Mouse (Mus musculus): ENCODE measurements around the gene Clptm1. TPM values are rescaled to one million over a fixed set of nuclear protein-coding genes. Genes with fewer than 3 reads are reported as not detected.

The Clptm1 gene
- polyA plus RNA-seq, 1 experiment from 2014 or later: 99.9 TPM

Other genes with a start within 250 kb of the Clptm1 start
- 9.3 and 13.6 TPM in 2 replicates for gene Mark4, start 206.2 kb downstream of the Clptm1 start, polyA plus RNA-seq (2016; fragmentation: Nextera tagmentation; extraction: Ambion mirVana)
- 0.39 and 0.80 TPM in 2 replicates for gene Exoc3l2, start 201.7 kb downstream of the Clptm1 start, polyA plus RNA-seq (2016; fragmentation: Nextera tagmentation; extraction: Ambion mirVana)
- gene Bloc1s3, start 156.7 kb downstream of the Clptm1 start, polyA plus RNA-seq (2016; fragmentation: Nextera tagmentation; extraction: Ambion mirVana): 2.4 and 3.8 TPM in 2 replicates
- gene Trappc6a, start 156.6 kb downstream of the Clptm1 start, polyA plus RNA-seq (2016; fragmentation: Nextera tagmentation; extraction: Ambion mirVana): 68.8 and 71.4 TPM in 2 replicates
- 0.09 and 0.10 TPM in 2 replicates for gene Nkpd1, start 147.2 kb downstream of the Clptm1 start, polyA plus RNA-seq (2016; fragmentation: Nextera tagmentation; extraction: Ambion mirVana)
- 22.6 and 30.4 TPM in 2 replicates for gene Ppp1r37, start 102.0 kb downstream of the Clptm1 start, polyA plus RNA-seq (2016; fragmentation: Nextera tagmentation; extraction: Ambion mirVana)
- 0.22 and 0.72 TPM in 2 replicates for gene Zfp296, start 87.7 kb downstream of the Clptm1 start, polyA plus RNA-seq (2016; fragmentation: Nextera tagmentation; extraction: Ambion mirVana)
- gene Gemin7, start 87.4 kb downstream of the Clptm1 start, polyA plus RNA-seq (2016; fragmentation: Nextera tagmentation; extraction: Ambion mirVana): 177 and 188 TPM in 2 replicates
- 57.5 and 68.8 TPM in 2 replicates for gene Clasrp, start 60.5 kb downstream of the Clptm1 start, polyA plus RNA-seq (2016; fragmentation: Nextera tagmentation; extraction: Ambion mirVana)
- gene Relb, start 35.6 kb downstream of the Clptm1 start, polyA plus RNA-seq (2016; fragmentation: Nextera tagmentation; extraction: Ambion mirVana): 4.4 and 6.1 TPM in 2 replicates
- 0.30 TPM in 1 of 2 replicates, not detected in the other for gene Apoc2, start 12.9 kb upstream of the Clptm1 start, polyA plus RNA-seq (2016; fragmentation: Nextera tagmentation; extraction: Ambion mirVana)
- not detected in 2 replicates for gene Gm44805, start 16.4 kb upstream of the Clptm1 start, polyA plus RNA-seq (2016; fragmentation: Nextera tagmentation; extraction: Ambion mirVana)
- gene Apoc4, start 16.4 kb upstream of the Clptm1 start, polyA plus RNA-seq (2016; fragmentation: Nextera tagmentation; extraction: Ambion mirVana): not detected in 2 replicates
- gene Apoc1, start 27.6 kb upstream of the Clptm1 start, polyA plus RNA-seq (2016; fragmentation: Nextera tagmentation; extraction: Ambion mirVana): 2.2 and 2.3 TPM in 2 replicates
- gene Apoe, start 34.2 kb upstream of the Clptm1 start, polyA plus RNA-seq (2016; fragmentation: Nextera tagmentation; extraction: Ambion mirVana): 179 and 230 TPM in 2 replicates
- 209 and 211 TPM in 2 replicates for gene Tomm40, start 50.4 kb upstream of the Clptm1 start, polyA plus RNA-seq (2016; fragmentation: Nextera tagmentation; extraction: Ambion mirVana)
- 89.0 and 99.8 TPM in 2 replicates for gene Nectin2, start 85.5 kb upstream of the Clptm1 start, polyA plus RNA-seq (2016; fragmentation: Nextera tagmentation; extraction: Ambion mirVana)
- 46.8 and 57.3 TPM in 2 replicates for gene Bcam, start 106.0 kb upstream of the Clptm1 start, polyA plus RNA-seq (2016; fragmentation: Nextera tagmentation; extraction: Ambion mirVana)
- 1.2 and 1.8 TPM in 2 replicates for gene Cblc, start 131.8 kb upstream of the Clptm1 start, polyA plus RNA-seq (2016; fragmentation: Nextera tagmentation; extraction: Ambion mirVana)
- gene Bcl3, start 157.7 kb upstream of the Clptm1 start, polyA plus RNA-seq (2016; fragmentation: Nextera tagmentation; extraction: Ambion mirVana): 0.60 and 0.78 TPM in 2 replicates
- gene Gm19345, start 187.0 kb upstream of the Clptm1 start, polyA plus RNA-seq (2016; fragmentation: Nextera tagmentation; extraction: Ambion mirVana): 0.20 TPM in 1 of 2 replicates, not detected in the other
- not detected in 2 replicates for gene Ceacam16, start 196.3 kb upstream of the Clptm1 start, polyA plus RNA-seq (2016; fragmentation: Nextera tagmentation; extraction: Ambion mirVana)
- gene Ceacam19, start 222.9 kb upstream of the Clptm1 start, polyA plus RNA-seq (2016; fragmentation: Nextera tagmentation; extraction: Ambion mirVana): not detected in 2 replicates